Mouse (Mus musculus): ENCODE data around the gene Bcl11b. TPM values are rescaled to one million over a fixed set of nuclear protein-coding genes. Genes with fewer than 3 reads are reported as not detected.

Bcl11b gene
- total RNA-seq, 2 experiments from 2014 or later = 66.1 to 75.1 TPM

DNA sequence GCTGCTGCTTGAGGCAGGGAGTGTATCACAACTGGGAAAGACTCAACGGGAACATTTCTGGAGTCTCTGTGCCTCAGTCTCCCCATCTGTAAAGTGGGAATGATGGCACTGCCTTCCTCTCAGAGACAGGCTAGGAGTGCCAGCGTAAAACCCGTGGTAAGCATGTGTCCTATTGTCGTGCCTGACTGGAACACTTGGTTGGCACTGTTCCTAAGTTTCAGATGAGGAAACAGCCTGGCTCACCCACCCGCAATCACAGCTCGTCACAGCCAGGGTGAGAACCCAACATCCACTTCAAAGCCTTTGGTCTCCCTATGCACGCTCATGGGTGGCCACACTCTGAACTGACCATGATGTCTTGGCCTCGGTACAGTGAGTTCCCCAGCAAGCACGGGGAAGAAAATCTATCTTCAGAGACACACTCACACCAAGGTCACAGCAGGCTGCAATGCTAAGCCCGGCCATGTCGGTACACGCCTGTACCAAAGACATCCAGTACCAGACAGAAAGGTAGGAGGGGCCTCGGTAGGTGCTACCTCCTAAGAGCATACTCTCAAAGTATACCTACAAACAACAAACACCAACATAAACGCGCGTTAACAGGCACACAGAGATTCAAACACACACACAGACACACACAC lies 50.2 kb downstream of the Bcl11b start:
- DNase-seq (ENCODE audit: extremely low spot score in 1 of 2, low spot score in 2 of 2) = no peak
- intact Hi-C loops (cut with DNase I) = no loop called here

DNA sequence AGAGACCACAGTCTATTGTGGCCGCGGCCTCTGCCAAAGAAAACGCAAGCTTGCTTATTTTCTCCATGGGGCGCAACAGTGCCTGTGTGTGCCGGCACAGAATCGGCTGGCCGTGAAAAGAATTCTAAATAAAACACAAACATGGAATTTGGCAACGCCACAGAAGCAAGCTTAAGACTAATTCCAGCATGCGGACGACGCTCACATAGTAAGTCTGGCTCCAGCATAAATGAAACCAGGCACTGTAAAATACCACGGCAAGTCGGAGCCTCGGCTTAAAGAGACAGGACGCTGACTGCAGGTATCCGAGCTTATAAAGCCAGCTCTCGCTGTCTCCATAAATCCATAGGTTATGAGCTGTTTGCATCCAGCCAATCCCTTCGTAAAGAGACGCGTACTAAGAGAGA lies 51.1 kb downstream of the Bcl11b start:
- DNase-seq (ENCODE audit: extremely low spot score in 1 of 2, low spot score in 2 of 2) = peak; percentile 72 to 75
- intact Hi-C loops (cut with DNase I) = no loop called here

DNA sequence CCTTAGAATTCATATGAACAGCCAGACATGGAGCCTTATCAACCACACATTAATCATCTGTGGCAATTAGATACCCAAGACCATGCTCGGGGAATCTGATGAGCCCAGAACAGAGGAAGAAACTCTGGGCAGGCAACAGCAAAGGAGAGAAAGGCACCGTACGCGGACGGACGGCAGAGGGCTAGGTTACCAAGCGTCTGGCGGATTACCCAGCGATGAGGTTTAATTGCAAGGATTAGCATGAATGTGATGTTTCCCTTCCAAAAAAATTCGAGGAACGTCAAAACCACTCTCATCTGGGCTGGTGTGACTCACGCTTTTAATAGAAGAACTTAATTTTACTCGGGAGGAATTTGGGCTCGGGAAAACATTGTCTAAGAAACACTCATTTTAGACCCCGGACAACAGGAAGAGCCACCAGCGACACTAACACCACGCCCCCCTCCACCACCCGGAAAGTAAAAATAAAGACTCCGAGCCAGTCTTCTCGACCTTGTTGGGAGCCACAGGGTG lies 52.7 kb downstream of the Bcl11b start:
- intact Hi-C loops (cut with DNase I) = no loop called here
- DNase-seq (ENCODE audit: extremely low spot score in 1 of 2, low spot score in 2 of 2) = no peak

DNA sequence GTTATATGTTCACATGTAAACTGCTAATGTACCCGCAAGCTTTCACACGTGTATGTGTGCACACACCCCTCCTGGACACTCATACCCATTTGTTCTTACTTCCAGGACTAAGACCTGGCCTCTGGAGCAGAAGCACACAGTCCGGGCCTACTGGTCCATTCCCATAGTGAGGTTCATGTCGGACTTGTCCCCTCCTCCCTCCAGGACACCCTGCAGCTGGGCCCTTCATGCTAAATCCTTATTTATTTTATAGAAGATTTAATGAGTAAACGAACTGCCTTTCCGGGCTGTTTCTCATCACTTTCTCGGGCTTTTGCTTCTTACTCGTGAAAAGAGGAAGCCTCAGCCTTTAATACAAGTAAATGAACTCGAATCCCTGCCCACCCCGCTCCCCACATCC lies 54.0 kb downstream of the Bcl11b start:
- intact Hi-C loops (cut with DNase I) = no loop called here
- no peak for DNase-seq (ENCODE audit: extremely low spot score in 1 of 2, low spot score in 2 of 2)

DNA sequence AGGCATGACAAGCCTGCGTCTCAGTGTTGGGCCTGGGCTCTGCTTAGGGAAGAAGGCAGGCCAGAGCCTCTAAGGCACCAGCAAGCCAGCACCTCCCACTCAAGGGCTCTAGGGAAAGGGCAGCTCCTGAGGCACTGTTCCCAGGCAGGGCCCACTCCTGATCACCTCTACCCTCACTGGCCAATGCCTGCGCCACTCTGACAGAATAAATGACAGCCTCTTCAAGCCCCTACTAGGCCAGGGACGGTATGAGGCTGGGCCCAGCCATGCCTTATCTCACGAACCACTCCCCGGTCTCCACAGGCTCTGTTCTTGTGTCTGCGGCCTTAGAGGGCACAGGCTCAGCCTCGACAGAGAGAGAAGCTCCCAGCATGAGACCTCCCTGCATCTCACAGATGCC lies 61.3 kb downstream of the Bcl11b start:
- intact Hi-C loops (cut with DNase I) = no loop called here
- DNase-seq (ENCODE audit: extremely low spot score in 1 of 2, low spot score in 2 of 2) = no peak

DNA sequence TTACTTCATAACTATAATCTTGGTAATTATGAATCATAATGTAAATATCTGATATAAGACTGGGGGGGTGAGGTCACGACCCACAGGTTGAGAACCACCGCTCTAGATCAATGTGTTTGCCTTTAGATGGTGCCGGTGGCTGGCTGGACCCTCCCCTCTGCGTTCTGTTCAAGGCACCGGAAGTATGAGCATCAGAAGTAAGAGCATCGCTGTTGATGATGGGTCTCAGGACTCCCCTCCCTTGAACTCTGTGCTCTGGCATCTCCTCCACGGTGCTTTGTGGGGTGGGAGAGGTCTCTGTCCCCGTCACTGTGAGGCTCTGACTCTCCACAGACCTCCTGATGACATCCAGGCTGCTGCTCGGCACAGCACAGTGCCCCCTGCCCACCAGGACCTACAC lies 62.6 kb downstream of the Bcl11b start:
- DNase-seq (ENCODE audit: extremely low spot score in 1 of 2, low spot score in 2 of 2) = no peak

DNA sequence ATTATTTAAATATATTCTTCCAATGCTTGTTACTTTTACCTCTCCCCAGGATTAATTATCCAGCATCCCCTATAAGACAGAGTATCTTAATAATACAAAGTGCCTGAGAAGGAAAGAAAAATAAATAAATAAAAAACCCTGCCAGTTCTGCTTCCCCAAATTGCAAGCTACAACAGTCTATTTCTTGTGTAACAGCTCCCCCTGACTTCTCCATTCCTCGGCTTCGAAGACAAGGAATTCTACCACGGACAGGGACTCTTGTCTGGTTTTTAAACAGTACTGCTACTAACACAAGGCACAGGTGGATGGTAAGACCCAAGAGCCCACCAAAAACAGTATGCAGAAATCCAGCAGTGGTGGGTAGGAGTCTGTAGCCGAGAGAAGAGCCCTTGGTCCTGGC lies 64.2 kb downstream of the Bcl11b start:
- intact Hi-C loops (cut with DNase I) = no loop called here
- no peak for DNase-seq (ENCODE audit: extremely low spot score in 1 of 2, low spot score in 2 of 2)

More for the DNA sequence above, 62.6 kb downstream of the Bcl11b start:
- intact Hi-C loops (cut with DNase I) = no loop called here

DNA sequence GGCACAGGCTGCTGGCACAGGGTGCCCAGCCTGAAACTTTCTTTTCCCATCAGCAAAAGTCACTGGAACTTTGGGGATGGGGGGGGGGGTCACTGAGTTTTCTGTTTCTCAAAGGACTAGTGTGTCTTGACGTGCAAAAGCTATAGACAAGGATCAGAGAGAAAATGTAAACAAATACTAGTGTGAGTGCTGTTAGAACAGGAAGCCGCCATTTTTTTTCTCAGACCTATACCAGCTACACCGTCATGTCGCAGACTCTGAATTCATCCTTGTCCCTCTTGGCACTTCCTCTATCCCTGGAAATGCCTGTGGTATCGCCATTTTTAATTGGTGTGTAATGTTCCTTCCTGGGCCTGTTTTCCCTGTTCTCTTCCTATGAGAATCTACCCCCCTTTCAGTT lies 66.4 kb downstream of the Bcl11b start:
- intact Hi-C loops (cut with DNase I) = no loop called here
- DNase-seq (ENCODE audit: extremely low spot score in 1 of 2, low spot score in 2 of 2) = no peak

DNA sequence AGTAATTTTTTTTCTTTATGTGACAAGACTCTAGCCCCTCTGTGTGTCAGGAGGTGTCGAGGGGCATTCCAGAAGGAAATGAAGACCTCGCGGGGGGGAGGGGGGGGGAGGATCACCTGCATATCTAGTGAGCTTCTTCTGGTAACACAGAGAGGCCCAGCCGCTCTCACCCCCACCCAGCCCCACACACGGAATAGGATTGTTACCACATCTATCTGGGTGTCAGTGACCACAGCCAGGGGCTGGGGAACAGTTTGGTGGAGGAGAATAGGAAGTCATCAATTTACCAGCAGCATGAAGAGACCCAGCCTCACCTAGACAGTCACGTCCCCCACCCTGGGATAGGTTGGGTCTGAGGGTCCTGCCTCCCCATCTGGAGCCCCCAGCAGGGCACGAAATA lies 67.0 kb downstream of the Bcl11b start:
- intact Hi-C loops (cut with DNase I) = no loop called here
- no peak for DNase-seq (ENCODE audit: extremely low spot score in 1 of 2, low spot score in 2 of 2)

DNA sequence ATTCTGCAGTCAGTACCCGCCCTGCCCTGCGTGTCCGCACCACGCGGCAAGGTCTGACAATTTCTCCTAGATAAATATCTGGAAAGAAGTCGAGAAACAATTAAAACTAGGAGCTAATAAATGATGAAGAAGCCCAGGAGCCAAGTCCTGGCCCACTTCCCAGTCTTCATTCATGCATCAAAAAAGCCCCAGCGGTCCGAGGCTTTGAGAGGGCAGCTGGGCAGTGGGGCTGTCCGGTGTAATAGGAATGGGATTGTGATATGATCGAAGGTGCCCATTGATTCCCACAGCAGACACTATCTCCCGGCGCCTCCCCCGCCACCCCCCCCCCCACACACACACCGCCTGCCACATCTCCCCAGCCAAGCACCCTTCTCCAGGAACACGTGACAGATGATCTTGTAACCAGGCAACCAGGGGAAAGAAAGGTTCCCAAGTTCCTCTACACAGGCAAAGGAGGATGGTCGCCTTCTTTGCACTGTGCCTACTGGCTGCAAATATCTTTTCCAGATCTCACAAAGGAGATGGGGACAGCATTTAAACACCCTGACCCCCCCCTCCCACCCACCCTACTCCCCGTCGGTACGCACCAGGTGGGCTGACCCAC lies 68.5 kb downstream of the Bcl11b start:
- peak in 1 of 2 experiments; percentile 46 for DNase-seq (ENCODE audit: extremely low spot score in 1 of 2, low spot score in 2 of 2)
- intact Hi-C loops (cut with DNase I) = no loop called here

DNA sequence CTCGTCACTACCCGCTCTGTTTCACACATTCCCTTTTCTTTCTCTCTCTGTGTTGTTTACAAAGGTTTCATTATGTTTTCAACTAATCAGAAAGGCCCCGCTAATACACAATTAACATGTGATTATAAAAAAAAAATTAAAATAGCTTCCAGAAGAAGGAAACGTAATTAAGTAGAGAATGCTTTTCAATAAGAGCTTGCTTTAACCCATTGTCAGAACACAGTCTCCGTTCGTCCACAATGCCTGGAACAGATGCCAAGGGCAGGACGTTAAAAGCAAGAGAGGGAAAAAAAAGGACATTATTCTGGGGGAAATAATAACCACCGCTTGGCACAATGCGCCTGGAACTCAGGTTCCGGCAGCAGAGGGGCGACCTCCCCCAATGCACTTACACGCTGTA lies 71.3 kb downstream of the Bcl11b start:
- intact Hi-C loops (cut with DNase I) = no loop called here
- DNase-seq (ENCODE audit: extremely low spot score in 1 of 2, low spot score in 2 of 2) = no peak

DNA sequence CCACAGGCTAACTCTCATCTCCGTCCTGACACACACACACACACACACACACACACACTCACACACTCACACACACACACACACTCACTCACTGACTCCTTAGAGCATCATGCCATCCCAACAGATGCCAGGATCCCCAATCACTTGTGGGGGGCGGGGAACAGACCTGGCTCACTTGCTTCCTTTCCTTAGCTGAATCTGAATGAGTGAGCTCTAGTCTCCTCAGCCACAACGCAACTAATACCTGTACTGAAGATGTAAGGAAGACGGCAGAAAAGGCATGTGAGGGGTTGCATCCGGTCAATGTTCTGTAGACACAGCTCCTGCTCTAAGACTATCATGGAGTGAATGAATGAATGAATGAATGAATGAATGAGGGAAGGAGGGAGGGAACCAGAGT lies 71.9 kb downstream of the Bcl11b start:
- DNase-seq (ENCODE audit: extremely low spot score in 1 of 2, low spot score in 2 of 2) = no peak
- intact Hi-C loops (cut with DNase I) = no loop called here

DNA sequence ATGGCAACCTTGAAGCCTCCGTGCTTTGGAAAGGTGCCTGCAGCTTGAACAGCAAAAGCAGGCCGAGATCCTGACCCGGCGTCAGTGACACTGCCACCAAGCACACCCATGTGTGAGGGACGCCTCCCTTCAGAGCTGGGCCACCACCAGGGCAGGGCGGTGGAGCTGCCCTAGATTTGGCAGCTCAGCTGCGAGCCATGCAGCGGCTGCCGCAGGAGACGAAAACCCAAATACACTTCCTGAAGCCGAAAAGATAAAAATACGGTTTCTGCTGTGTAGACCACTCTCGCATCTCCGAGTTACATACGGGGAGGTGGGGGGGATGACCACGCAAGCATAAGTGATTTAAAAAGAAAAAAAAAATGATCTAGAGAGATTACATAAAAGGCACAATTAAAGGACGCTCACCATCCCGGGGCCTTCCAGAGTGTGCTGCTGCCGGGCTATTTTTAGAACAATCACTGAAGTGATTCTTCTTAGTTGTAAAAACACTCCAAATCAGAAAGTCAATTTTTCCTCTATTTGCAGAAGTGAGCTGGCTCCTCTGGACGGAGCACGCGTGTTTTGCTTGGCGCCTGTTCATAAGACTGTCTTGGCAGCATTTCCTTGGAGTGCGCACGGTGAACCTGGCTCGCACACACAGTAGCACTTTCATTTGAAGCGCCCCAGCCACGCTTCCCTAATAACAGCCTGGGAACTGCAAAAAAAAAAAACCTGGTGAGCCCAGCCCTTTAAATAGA lies 72.6 kb downstream of the Bcl11b start:
- peak; percentile 63 to 77 for DNase-seq (ENCODE audit: extremely low spot score in 1 of 2, low spot score in 2 of 2)
- intact Hi-C loops (cut with DNase I) = no loop called here

DNA sequence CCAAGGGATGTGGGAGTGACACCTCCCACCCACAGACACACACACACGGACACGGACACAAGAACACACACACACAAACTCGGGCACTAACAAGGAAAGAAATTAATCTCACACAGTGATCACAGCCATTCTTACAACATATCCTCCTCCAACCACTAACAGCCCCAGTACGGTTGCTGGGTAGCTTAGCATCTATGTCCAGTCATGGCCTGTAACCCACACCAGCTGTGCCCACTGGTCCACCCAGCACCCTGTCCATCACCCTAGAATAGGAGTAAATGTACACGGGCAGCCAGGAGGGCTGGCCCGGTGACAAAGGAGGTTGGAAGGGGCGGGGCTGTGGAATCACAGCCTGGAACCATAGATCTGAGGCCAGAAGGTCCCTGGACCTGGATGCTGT lies 74.5 kb downstream of the Bcl11b start:
- no peak for DNase-seq (ENCODE audit: extremely low spot score in 1 of 2, low spot score in 2 of 2)
- intact Hi-C loops (cut with DNase I) = no loop called here

DNA sequence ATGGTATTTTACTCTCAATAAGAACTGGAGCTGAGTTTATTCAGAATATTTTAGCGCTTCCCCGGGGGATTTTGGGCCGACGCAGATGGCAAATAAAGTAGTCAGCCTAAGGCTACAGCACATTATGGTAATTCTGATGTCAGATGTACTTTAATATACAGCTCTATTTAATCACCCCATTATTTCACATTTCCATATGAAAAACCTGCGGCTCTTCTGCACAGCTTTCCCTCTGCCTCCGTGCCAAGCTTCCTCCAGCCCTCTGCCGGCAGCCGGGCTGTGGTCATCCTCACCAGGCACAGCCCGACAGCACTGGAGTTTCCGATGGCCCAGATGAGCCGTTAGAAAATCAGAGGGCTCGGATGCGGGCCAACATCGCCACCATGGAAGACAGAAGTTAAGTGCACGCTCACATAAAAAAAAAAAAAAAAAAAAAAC lies 74.9 kb downstream of the Bcl11b start:
- DNase-seq (ENCODE audit: extremely low spot score in 1 of 2, low spot score in 2 of 2) = peak in 1 of 2 experiments; percentile 59
- intact Hi-C loops (cut with DNase I) = no loop called here

DNA sequence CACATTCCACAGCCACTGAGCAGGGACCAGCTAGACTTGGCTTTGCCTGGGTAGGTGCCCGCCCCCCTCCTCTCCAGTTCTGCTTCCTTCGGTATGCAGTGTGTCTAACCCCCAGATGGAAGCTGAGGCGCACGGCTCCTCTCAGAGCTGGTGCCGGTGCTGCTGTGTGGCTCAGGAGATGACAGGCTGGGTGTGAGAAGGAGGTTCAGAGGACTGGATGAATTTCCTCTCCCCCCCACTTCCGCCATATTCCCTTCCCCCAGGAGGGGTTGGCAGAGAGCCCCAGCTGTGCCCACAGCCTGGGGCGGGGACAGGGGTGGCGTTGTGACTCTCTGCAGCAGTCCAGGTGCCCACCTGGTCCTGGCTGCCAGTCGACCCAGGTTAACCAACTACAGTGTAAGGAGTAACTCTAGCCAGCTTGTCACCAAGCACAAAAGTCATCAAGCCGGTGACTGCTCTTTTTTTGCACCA lies 75.4 kb downstream of the Bcl11b start:
- DNase-seq (ENCODE audit: extremely low spot score in 1 of 2, low spot score in 2 of 2) = peak in 1 of 2 experiments; percentile 51
- intact Hi-C loops (cut with DNase I) = no loop called here

DNA sequence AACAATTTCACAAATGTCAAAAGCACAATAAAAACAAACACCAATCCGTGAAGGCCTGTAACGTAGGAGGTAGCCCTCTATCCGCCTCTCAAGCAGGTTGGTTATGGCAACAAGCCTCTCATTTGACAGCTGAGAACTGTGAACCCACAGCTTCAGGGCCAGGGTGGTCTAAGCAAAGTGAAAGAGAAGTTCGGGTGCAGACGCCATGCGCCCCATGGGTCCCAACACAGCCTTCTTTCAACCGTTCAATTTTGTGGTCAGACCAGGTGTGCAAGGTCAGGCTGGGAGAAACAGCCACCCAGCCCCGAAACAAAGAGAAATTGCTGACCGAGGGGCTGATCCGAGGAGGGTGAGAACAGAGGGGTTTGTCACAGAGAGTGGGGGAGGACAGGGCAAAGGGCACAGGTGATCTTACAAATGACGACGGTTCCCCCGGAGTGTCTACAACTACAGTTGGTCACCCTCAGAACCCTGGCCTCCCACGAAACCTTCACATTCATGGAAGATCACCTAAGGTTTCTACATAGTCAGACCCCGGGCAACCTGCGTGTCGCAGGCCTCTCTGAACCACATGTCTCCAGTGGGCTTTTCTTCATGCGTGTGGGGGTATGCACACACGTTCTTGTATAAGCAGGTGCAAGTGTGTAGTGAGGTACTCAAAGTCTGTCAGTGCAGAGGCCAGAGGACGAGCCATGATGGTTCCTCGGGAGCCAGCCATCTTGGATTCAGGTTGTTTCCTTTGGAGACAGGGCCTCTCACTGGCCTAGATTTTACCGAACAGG lies 77.1 kb downstream of the Bcl11b start:
- DNase-seq (ENCODE audit: extremely low spot score in 1 of 2, low spot score in 2 of 2) = no peak
- intact Hi-C loops (cut with DNase I) = no loop called here

DNA sequence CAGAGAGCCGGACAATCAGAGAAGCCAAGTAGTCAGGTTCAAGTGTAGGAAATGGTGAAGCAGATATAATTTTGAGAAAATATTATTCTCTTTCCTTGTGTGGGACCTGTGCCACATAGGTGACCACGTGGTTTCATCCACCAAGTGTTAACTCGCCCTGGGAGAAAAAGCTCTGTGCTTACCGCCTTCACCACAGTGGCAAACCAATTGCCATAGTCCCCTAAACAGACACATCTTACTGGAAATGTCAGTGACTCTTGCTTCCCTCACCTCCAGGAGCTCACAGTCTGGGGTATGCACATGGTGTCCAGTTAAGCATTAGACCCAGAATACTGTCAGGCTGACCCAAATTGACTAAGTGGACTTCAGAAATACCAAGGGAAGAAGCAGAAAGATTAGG lies 78.7 kb downstream of the Bcl11b start:
- intact Hi-C loops (cut with DNase I) = no loop called here
- no peak for DNase-seq (ENCODE audit: extremely low spot score in 1 of 2, low spot score in 2 of 2)

DNA sequence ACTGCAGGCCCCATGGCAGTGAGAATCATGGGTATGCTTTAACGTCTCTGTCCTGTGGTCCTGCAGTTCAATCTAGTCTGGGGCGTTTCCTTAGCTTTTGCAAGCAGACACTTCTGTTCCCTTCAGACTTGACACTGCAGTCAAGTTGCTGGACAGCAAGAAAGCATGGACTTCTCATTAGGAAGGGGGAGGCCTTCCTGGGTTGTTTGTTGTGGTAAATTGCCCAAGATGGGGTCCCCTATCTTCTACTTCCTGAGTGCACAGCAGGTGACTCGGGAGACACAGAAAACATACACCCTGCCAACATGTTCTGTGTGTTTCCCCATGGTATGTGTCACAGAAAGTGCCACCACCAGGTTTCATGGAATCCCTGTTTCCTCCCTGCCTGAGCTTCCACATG lies 79.4 kb downstream of the Bcl11b start:
- intact Hi-C loops (cut with DNase I) = no loop called here
- DNase-seq (ENCODE audit: extremely low spot score in 1 of 2, low spot score in 2 of 2) = no peak

All from left cerebral cortex, postnatal 10 days (tissue).